Mouse (Mus musculus) cerebellum, adult 9-10 months (tissue): ENCODE results near the gene Slc26a1.

Experiments
- DNase-seq: peaks from one replicate; pipeline ENCODE4 v3.0.0; 2022

Gene Slc26a1

DNA sequence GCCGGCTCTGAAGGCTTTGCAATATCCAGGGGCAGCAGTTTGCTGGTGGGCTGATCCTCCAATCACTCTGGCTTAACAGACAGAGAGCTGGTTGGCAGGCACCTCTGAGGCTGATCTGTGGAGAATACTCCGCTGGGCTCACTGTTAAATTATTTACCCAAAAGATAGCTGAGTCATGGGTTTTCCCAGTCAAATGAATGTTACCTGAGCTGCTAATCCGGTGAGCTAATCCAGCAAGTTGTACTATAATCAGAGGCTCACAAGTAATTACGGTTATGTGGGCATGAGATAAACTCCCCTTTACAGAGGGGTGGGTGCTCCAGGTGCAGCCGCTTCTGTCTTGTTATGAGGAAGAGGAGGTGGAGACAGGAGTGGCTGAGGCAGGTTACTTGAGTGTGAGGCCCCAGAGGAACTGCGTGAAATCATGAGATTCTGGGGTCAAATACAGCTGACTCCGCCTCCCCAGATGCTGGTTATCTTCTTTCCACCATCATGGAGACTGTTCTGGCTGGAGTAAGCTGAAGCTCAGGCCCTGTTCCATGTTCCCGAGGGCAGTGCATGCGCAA, at the start of gene Slc26a1:
Gene Slc26a1 (minus strand): TSS at position 319 of the 566 bp plus-strand sequence.
- DNase-seq = no peak

DNA sequence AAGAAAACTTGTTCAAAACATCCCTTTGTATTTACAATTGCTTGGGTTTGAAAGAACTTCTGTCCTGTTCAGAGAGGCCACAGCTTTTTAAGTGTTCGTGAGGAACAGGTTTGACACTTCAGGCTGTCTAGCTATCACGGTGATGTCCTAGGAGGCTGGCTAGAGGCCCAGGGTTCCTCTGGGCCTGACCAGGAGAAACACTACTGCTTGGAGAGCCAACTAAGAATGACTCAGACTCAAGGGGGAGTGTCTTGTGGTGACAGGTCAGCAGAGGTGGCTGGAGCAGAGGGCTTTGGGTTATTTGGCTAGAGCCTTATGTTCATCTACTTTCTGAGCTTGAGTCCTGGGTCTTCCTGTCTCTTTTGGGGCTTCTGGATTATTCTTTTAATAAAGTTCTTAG, 48.6 kb upstream of the Slc26a1 start:
- DNase-seq = no peak

DNA sequence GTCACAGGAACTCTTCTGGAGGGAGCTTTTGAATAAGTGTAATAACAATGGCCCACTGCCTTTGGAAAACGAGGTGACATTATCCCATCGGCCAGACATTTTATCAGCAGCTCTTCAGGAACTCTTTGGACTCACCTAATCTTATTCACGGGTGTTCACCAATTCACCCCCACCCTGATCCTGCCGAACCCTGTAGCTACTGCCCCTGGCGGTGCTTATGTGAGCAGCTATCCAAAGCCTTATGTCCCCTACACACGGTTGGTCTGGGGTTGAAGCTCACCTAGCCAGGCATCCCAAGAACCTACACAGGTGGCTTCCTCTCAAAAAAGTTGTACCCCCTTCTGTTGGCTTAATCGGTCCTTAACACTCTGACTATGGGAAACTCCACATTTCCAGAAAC, 44.4 kb upstream of the Slc26a1 start:
- no peak for DNase-seq

DNA sequence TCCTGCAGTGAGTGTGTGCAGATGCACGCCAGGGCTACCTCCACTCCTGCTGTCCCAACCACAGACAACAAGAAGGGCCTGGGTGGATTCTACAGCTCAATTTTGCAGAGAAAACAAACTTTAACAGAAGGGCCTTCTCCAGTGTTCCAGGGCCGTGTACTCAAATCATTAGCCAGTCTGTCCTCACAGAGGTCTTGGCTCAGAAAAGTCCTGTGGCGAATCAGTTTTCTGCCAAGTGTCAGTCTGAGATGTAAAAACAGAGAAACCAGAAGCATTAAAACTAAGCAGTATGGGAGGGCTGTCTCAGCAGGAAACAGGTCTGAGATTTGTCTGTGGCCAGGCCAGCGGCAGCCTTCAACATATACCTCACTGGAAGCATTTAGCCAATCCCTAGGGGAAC, 42.7 kb upstream of the Slc26a1 start:
- DNase-seq = peak; percentile 19

DNA sequence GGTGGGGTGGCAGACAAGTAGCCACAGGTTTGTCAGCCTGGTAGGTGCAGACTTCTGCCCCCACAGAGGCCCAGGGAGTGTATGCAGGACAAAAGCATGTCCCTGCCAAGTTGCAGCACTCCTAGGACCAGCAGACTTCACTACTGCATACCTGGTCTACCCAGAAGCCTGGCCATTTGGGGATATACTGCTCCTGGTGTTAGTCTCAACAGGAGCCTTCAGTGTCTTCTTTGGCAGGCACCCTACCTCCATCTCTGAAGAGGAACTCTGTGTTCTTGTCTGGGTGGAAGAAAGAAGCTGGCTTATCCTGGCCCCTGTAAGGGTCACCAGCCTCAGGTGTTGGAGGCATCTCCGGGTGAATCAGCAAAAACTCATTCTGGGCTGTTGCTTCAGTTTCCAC, 40.6 kb upstream of the Slc26a1 start:
- DNase-seq = no peak

DNA sequence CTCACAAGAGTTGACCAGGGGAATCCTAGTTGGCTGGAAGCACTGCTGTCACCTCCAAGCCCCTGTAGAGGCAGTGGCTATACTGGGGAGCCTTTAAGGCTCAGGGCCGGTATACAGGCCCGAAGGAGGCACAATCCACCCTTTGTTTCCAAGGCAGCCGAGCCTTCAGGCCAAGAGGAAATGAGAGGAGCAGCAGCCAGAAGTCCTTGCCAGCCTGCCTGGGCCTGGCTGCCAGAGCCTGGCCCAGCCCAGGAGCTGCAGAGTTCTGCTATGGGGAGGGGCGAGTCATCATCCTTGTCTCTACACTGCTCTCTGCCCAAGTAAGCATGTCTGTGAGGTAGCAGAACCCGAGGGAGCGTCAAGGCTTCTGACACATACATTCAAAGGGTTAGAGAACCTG, 38.8 kb upstream of the Slc26a1 start:
- DNase-seq = peak; percentile 21

DNA sequence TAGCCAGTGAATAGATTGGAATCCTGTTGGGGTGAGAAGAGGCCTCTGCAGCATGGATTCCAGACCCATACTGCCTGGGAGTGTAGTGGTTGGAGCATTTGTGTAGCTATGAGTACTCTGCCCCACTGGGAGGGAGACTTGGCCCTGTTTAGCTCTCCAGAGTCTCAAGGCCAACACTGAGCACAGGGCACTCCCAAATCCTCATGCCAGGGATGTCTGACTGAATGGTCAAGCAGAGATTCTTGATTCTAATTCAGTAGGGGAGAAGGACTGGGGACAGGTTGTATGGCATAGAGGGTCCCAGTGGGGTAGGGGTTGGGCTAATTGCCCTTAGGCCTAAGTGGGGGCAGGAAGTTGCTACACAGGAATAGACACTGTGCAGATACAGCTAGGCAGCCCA, 38.3 kb upstream of the Slc26a1 start:
- no peak for DNase-seq

DNA sequence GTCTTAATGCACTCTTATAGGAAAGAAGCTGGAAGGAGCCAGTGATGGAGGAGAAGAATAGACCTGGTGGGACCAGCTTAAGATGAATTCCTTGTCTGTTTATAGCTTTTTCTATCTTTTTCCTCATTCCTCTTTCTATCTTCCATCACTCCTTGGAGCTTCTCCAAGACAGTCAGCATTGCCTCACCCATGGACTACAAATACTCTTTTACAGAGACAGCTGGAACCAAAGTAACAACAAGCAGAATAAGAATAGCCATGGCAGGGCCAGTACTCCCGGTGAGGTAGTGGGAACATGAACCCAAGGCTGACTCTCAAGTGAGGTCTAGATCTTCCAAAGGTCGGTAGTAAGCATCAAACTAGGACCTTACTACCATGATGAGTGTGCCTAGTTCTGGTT, 37.7 kb upstream of the Slc26a1 start:
- no peak for DNase-seq

DNA sequence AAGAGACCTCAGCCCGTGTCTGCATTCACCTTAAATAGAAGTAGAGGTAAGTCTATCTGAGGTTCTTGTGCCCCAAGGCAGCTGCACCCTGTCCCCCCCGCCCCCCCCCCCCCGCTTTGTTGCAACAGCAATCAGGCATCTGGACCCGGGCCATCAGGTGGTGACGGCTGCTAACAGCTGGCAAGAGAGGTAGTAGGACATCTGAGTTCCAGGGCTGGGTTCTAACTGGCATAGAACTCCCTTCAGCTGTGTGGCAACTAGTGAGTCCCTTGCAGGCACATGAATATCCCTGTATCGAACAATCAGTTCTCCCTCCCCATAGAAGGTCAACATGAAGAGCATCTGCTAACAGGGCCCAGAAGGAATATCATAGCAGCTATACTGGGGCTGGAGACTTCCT, 36.6 kb upstream of the Slc26a1 start:
- DNase-seq = no peak

DNA sequence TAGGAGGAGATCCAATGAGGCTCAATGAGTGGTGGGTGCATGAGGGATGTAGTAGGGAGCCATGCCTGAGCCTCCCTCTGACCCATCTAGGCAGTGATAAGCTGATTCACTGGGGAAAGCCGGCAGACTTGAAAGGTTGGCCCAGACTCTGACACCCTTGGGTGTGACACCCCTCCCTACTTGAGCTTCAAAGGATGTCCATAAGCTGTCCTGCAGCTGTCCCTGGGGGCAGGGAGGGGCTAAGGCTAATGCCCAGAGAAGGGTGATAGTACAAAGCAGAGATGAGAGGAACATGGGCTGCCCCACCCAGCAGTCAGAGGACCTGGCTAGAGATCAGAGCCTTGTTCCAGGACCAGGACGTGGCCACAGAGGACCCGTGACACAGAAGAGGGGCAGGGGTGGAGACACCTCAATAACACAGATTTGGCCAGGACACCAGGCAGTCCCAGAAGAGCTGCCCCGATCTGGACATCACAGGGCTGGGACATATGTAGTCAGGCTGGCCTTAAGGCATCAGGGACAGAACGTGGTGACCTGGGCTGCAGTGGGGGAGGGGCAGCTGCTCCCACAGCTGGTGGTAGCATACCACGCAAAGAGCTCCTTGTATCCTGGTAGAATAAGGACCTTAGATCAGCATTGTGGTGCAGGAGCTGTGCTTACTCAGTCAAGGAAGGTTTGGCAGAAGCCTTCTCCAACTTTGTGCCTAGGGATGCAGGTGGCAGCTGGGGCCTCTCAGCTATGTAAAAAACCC, 33.8 kb upstream of the Slc26a1 start:
- DNase-seq = no peak

DNA sequence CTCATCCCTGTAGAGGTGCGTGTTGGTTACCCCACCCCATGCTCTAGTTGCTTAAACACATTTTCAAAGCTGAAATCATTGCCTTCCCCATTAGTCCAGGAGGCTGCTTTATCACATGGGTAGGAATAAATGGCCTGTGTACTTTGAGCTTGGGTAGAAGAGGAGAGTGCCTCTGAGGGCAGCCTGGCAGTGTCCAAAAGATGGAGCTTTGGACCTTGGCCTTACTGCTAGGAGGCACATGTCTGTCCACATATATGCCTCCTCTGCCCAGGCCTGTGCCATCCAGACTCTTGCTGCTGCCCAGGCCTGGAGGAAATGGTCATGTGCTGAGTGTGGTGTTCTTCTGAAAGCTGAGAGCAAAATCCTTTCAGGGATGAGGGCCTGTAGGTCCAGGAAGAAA, 33.0 kb upstream of the Slc26a1 start:
- DNase-seq = no peak

DNA sequence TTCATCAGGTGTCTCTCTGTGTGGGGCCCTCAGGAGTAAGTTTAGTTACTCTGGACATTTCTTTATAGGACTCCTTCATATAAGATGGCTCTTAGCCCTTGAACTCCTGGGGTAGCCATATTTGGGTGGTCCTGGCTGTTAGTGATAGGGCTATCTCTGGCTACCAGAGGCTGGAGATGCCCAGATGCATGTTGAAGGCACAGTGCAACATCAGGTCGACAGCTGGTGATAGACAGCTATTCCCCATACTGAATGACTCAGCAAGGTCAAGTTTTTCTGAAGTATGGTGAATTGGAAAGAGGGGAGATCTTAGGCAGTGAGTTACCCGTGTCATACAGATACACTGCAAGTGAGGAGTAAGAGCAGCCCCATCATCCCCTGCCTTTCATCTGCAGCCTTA, 32.4 kb upstream of the Slc26a1 start:
- no peak for DNase-seq

DNA sequence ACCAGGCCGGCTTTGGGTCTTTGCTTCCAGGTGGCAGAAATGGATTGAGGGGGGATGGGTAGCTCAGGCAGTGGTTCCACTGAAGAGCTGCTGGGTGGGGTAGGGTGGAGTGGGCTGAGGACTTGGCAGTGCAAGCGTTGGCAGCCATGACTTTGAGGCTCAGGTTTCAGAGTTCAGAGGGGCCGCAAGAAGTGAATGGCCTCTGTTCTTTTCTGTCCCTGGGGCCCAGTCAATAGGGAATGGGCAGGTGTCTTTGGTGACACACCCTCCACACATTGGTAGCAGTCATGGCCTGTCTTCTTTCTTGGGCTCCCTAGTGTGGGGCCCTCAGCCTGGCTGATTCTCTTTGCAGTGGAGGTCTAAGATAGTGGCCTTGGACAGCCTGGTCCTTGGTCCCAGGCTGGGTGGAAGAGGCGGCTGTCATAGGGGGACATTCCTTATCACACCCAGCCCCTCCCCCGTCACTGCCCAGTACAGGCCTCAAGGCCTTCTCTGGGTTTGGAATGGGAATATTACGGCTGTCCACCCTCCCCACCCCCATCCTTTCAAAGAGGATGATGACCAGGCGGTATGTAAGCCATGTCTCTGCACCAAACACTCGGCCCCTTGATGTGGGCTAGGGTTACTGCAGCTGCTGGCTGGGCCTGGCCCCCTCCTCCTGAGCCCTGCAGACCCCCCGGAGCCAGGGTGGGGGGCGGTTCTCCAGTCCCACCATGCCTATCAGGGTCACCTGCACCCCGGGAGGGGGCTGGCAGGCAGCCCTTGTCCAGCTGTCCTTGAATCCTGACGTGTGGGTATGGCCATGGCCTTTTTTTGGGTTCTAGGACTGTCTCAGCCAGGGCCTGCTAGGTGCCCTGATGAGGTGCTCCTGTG, 28.6 kb upstream of the Slc26a1 start:
- no peak for DNase-seq

DNA sequence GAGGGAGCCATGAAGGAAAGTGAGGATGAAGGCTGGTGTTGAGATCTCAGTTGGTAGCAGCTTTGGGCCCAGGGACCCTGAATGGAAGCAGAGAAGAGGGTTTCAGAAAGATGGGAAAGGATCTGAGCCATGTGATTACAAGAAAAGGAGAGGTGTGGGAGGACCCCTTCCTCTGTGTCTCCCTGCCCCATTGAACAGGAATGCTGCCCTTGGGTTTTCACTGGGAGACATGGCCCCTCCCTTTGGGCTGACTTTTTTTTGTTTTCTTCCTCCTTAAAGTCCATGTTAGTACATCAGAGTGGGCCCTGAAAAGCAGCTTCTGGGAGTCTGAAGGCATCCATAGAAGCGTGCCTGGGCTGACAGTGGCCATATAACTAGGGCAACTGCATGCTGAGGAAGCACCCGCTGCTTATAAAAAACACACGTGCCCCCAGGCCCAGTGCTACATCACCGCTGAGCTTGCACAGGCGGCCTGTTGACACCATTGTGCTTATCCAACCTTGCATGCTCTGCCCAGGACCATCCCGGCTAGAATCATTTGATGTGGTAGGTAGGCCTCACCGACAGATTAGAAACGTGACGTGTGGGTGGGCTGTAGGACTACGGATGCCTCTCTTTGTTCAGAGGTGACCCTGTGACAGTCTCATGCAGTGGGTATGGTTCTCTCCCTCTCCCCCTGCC, 26.1 kb upstream of the Slc26a1 start:
- no peak for DNase-seq

DNA sequence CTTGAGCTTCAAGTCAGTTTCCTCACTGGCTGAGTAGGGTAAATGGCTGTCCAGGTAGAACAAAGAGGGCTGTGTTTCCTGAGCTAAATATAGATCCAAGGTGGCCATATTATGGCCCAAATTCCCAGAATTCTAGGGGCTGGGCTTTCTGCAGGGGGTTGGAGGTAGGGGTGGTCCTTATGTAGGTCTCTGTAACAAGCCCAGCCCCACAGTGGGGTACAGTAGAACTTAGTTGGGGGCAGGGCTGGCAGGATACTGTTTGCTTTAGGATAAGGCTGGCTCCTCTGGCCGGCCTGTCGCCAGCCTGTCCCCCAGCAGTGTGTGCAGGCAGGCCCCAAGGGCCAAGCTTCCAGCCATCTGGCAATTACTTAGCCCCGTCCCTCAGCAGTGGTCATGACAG, 25.0 kb upstream of the Slc26a1 start:
- no peak for DNase-seq

DNA sequence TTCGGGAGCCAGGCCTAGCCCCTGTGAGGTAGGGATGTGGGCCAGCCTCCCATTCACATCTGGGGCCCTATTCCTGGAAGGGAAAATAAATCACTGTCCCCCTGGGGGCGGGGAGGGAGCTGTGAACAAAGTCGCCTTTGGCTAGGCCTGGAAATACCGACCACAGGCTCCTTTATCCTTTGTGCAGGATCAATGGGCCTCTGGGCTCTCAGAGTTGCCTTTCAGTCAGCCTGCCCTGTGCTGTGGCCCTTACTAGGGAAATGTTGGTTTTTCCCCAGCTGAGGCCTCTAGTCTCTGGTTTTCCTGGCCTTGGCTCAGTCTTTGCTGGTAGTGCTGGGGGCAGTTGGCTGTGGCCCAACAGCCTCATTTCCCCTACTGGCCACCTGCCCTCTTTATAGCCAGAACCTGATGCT, 22.0 kb upstream of the Slc26a1 start:
- no peak for DNase-seq

DNA sequence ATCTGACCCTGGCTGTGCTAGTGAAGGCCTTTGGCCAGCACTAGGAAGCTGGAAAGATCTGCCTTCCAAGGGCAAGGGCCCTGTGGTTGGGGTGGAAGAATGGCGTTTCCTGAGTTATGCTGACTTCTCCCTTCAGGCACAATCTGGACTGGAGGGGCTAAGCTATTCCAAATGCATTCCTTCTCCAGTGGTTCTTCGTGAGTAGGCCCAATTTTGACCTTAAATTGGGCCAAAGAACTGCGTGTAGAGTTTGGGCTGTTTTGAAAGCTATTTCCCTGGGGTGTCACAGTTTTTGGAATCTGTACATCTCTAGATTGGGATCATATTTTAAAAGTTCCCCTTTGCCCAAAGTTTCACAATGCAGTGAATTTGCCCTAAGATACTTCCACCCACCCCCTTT, 21.2 kb upstream of the Slc26a1 start:
- no peak for DNase-seq

DNA sequence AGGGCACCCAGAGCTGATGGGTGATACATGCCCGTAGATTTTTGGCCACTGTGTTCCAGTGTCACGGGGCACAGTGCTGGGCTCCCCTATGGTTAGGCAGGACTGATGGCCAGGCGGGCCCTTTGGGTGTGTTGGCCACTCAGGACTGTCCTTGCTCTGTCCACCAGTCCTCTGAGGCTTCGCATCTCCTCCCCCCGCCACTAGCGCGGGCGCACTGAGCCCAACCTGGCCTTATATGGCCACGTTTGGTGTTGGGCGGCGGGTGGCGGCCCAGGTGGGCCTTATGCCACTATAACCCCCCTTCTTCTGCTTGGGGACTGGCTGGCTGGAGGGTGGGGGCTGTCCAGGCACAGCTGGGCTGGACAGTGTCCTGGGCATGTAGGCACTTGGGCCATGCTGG, 20.5 kb upstream of the Slc26a1 start:
- DNase-seq = no peak

DNA sequence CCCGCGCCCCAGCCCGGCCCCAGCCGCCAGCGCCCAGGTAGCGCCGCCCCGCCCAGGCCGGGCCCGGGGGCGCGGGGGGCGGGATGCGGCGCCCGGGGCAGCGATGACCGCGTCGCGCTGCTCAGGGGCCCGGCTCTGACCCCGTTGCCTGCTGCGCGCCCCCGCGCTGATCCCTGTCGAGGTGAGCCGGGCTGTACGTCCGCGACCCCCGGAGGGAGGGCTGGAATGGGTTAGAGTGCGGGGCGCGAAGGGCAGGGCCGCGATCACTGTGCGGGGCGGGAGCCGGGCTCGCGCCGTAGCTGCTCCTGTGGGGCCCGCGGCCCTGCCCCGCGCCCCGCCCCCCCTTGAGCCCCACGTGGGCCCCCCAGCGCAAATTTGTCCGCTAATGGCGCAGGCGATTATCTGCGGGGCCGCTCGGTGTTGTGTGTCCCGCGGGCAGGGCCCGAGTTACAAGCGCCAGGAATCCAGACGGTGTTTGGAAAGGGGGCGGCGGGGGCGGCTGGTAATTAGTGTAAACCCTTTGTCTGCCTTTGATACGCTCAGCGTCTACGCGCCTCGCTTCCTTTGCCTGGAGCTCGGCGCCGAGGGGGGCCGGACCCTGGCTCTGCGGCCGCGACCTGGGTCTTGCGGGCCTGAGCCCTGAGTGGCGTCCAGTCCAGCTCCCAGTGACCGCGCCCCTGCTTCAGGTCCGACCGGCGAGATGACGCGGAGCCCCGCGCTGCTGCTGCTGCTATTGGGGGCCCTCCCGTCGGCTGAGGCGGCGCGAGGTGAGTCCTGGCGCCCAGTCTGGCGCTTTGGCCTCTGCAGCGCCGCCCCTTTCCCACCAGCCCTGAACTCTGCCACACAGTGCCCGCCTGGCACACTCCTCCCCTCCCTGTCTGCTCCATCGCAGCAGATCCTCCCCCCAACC, 19.2 kb upstream of the Slc26a1 start:
- DNase-seq = no peak

DNA sequence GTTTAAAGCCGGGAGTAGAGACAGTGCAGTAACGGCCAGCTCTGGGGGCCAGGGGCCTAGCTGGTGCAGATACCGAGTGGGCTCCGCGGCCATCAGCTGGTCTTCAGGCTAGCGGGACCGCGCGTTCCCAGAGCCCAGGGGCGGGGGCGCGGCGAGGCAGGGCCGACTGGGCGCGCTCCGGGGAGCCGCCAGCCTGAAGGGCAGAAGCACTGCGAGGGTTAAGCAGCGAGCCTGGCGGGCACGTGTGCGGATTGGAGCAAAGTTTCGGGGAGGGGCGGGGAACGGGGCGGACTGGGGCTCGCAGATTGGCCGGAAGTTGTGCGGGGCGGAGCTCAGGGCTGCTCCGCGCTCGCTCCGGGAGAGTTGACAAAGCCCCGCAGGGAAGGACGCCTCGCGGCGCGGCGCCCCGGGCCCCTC, 18.5 kb upstream of the Slc26a1 start:
- DNase-seq = no peak

DNA sequence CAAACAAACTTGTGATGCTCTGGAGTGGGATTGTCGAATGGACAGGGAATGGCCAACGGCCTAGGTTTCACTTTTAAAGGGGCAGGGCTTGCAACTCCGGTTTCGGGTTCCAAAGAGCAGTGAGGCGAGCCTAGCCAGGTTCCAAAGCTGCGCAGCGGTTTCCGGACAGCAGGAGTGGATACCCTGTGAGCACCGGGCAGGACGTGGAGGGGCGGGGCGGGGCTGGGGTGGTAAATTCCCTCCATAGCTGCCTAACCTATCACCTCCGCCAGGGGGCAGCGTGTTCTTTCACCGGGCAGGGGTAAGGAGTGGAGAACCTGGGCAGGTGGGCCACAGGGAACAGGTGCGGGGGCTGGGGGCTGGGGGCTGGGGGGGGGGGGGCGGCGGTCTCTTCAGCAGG, 16.9 kb upstream of the Slc26a1 start, which contains the start of gene Fgfrl1:
Gene Fgfrl1 (plus strand): TSS at position 112 of the 400 bp plus-strand sequence.
- no peak for DNase-seq

DNA sequence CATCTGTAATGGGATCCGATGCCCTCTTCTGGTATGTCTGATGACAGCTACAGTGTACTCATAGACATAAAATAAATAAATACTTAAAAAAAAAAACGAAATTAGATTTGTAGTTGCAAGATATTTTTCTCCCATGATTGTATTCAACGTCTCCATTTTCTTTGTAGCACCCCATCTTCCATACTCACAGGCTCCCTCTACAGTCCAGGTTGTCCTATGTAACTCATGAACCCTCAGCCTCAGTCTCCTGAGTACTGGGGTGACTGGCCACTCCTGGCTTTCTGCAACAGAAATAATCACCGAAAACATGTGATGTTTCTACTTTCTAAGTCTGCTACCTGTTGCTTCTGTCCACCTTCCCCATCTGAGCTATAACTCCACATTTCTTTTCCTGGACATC, 15.8 kb upstream of the Slc26a1 start:
- DNase-seq = no peak
